Mouse (Mus musculus) left cerebral cortex, adult 2 months (tissue): ENCODE data around the gene Ppp1ca. TPM values are rescaled to one million over a fixed set of nuclear protein-coding genes. Genes with fewer than 3 reads are reported as not detected.

Experiments used
- DNase-seq, 2 experiments: peaks; one replicate each; pipeline ENCODE4 v3.0.0; 2021 to 2022; ENCODE audit warnings: low spot score in 2 of 2, mixed read lengths in 1 of 2; ENCODE audit errors: extremely low spot score in 1 of 2
- H3K27ac ChIP-seq: fragments of 200-600 bp; 2 replicates; pipeline ENCODE4 v1.8.1; 2022
- H3K4me3 ChIP-seq: fragments of 200-600 bp; 2 replicates; pipeline ENCODE4 v1.8.1; 2022
- CTCF ChIP-seq: fragments of 200-600 bp; IDR thresholded peaks from 2 replicates; pipeline ENCODE4 v1.8.1; 2022; ENCODE audit warnings: antibody characterized with exemption, mild to moderate bottlenecking, moderate library complexity
- intact Hi-C: fragments of 180-260 bp; cut with DNase I; formaldehyde crosslinking; loops from one replicate; pipeline ENCODE4 v1.15.1; 2025
- total RNA-seq, 2 experiments: library from RNA; stranded (reverse); gene quantifications; 2 replicates each; pipeline ENCODE4 v1.2.3; 2021

Ppp1ca gene
- total RNA-seq, 2 experiments from 2014 or later: 293 to 306 TPM

DNA sequence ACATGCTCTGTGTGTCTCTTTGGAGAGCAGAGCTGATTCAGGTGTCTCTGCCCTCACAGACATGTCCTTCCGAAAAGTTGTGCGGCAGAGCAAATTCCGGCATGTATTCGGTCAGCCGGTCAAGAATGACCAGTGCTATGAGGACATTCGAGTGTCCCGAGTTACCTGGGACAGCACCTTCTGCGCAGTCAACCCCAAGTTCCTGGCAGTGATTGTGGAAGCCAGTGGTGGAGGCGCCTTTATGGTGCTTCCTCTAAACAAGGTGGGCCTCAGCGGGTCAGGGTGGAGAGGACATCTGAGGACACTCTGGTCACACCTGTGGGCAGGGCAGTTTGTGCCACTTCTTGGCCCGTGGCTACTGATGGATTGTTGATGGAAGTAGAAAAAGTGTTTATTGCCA, 42.6 kb upstream of the Ppp1ca start:
- peak overlapping the region; percentile 89; the same call in 1 of the 2 replicates for H3K27ac ChIP-seq
- no peak for TF ChIP-seq CTCF
- intact Hi-C loops: no loop called here
- H3K4me3 ChIP-seq: peak overlapping the region; percentile 60
- DNase-seq: no peak

DNA sequence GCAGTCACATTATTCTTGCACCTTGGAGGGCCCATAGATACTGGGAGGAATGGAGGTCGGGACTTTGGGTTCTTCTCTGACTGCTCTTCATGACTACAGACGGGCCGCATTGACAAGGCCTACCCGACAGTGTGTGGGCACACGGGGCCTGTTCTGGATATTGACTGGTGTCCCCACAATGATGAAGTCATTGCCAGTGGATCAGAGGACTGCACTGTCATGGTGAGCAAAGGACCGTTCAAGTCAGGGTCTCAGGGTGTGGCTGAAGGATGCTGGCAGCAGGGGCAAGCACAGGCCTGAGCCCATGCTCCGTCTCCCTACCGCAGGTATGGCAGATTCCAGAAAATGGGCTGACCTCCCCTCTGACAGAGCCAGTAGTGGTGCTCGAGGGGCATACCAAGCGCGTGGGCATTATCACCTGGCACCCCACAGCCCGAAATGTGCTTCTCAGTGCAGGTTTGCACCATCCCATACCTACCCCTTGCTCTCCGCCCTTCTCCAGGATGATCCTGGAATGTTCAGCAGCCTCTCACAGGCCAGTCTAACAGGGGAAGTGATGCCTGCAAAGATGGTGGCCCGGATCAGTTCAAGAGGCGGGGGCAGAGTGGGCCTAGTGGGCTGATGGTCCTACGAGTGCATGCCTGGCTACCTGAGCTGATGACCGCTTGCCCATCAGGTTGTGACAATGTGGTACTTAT, 42.0 kb upstream of the Ppp1ca start:
- no peak for DNase-seq
- peak overlapping the region; percentile 60; the same call in 1 of the 2 replicates for H3K4me3 ChIP-seq

DNA sequence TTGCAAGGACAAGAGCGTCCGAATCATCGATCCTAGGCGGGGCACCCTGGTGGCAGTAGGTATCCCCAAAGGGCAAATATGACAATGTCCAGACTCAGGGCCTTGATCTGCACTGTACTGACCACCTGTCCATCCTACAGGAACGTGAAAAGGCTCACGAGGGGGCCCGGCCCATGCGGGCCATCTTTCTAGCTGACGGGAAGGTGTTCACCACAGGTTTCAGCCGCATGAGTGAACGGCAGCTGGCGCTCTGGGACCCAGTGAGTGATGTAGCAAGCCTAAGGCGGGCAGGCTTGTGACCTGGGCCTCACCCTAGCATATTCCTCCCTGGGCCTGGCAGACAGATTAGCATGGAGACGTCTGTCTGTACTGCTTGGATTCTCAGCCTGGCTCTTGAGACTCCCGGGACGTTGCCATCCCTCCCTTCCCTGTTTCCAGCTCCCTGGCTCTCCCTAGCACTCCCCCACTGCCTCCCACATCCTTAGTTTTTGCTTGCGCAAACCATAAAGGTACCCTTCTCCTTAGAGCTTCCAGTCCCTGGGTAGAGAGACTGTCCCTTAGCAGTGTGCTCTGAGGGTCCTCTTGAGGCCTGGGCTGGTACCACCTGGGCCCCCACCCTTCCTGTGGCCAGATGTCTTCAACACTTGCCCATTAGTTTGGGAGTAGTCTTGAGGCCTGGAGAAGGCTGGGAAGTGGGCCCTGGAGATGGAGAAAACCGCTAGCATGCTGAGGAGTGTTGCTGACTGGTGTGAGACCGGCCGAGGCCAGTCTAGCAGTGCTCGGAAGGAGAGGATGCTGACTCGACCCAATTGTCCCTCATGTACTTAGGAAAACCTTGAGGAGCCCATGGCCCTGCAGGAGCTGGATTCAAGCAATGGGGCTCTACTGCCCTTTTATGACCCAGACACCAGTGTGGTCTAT, 41.0 kb upstream of the Ppp1ca start:
- intact Hi-C loops: no loop called here
- no peak for DNase-seq
- no peak overlapping the region for H3K27ac ChIP-seq
- H3K4me3 ChIP-seq: no peak overlapping the region
- TF ChIP-seq CTCF: no peak

More for the DNA sequence above, 42.0 kb upstream of the Ppp1ca start:
- intact Hi-C loops: no loop called here
- TF ChIP-seq CTCF: no peak
- H3K27ac ChIP-seq: no peak overlapping the region

DNA sequence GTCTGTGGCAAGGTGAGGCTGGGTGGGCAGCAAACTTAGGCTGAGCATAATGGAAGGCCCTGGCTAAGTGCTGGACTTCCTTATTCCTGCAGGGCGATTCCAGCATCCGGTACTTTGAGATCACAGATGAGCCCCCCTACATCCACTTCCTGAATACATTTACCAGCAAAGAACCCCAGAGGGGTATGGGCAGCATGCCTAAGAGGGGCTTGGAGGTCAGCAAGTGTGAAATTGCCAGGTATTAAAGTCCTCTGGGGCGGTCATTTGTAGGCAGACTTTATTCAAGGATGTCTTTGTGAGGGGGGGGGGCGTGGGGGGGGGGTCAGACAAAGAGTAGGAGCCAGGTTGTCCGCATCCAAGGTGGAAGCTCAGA, 40.4 kb upstream of the Ppp1ca start:
- no peak for TF ChIP-seq CTCF
- no peak for DNase-seq
- no peak overlapping the region for H3K27ac ChIP-seq
- intact Hi-C loops: no loop called here
- no peak overlapping the region for H3K4me3 ChIP-seq

DNA sequence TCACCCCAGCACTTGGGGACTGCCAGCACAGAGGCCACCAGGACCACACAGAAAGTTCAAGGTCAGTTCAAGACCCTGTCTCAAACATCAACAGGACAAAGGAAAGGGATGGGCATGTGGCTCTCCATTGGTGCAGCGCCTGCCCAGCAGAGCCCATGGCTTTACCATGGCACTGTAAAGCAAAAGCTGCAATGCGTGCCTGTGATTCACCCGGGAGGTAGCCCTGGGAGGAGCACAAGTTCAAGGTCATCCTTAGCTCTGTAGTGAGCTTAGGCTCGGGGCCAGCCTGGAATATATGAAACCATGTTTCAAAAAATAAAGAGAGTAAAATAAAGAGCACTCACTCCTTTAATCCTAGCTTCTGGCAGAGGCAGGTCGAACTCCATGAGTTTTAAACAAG, 40.0 kb upstream of the Ppp1ca start:
- DNase-seq: no peak
- Histone ChIP-seq H3K27ac (no peak overlapping the region), H3K4me3 (no peak overlapping the region)
- TF ChIP-seq CTCF: no peak
- intact Hi-C loops: no loop called here

DNA sequence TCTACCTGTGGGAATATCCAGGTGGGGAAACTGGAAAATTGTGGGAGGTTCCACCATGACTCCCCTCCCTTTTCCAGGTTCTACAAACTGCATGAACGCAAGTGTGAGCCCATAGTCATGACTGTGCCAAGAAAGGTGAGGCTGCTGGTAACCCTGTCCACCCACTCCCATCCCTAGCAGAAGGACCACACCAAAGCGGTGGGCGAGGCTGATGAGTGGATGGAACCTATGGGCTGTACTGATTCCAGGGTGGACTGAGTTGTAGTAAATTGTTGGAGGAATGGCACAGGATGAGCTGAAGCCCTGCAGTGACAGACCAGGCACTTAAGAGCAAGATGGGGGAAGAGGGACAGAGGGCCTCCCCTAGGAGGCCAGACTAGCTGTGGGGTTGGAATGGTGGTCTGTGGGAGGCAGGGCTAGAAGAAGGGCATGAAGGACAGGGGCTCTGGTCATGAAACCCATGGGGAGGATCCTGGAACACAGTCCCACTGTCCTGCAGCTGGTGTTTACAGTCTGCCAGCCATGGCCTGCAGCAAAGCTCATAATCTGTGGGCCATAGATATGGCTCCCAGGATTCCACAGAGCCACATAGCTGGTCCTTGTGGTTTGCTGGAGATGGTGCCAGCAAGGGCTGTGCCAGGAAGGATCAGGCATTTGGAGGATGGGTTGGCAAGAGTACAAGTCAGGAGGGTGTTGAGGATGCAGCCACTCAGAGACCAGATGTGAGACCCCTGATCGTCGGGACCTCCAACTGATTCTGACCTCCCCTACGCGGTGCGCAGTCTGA, 39.2 kb upstream of the Ppp1ca start:
- intact Hi-C loops: no loop called here
- no peak for TF ChIP-seq CTCF
- no peak for DNase-seq
- H3K4me3 ChIP-seq: no peak overlapping the region
- peak overlapping the region; percentile 26; the same call in 1 of the 2 replicates for H3K27ac ChIP-seq

DNA sequence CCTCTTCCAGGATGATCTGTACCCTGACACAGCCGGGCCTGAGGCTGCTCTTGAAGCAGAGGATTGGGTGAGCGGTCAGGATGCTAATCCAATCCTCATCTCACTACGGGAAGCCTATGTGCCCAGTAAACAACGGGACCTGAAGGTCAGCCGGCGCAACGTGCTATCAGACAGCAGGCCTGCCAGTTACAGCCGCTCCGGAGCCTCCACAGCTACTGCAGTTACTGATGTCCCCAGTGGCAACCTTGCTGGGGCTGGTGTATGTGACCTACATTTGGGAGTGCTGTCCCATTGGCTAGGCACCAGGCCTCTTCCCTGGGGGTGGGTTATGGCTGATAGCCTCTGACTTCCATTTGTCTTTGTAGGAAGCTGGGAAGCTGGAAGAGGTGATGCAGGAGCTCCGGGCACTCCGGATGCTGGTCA, 38.6 kb upstream of the Ppp1ca start, which contains the start of gene Ptprcap:
TSS of gene Ptprcap (plus strand) at position 373 of the 423 bp plus-strand sequence.
- no peak for TF ChIP-seq CTCF
- DNase-seq: no peak
- intact Hi-C loops: no loop called here
- peak within 1 kb of the TSS; percentile 26; the same call in 1 of the 2 replicates for H3K27ac ChIP-seq
- H3K4me3 ChIP-seq: no peak within 1 kb of the TSS

DNA sequence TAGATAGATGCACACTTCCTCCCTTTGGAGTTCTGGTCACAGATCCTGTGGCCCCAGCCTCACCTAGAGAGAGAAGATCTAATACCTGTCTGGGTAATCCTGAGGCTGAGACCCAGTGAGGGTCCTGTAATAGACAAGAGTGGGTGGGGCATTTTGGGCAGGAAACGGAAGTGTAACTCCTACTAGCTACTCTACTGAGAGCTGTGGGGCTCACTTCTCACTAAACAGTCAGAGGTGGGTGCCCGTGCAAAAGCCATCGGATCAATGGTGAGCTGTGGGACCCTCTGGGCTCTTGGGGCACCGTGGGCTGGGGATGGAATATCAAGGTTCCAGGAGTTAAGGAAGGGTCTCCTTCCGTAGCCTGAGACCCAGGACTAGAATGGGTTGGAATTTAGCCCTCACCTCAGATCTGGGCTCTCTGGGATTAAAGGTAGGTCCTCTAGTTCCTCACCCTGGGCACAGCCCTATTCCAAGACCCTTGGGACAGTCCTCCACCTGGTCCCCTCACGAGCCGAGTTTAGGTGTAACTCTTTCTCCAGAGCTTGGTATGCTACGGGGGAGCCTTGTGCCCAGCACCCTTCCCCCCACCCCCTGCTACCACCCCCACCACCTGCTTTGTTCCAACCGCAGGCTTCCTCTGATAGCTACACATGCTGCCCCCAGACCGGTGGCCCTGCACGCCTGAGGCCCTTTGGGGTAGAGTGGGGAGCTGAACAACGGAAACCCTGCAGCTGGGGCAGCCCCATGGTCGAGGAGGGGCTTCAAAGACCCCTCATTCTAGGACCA, 37.2 kb upstream of the Ppp1ca start:
- H3K27ac ChIP-seq: no peak overlapping the region
- intact Hi-C loops: no loop called here

DNA sequence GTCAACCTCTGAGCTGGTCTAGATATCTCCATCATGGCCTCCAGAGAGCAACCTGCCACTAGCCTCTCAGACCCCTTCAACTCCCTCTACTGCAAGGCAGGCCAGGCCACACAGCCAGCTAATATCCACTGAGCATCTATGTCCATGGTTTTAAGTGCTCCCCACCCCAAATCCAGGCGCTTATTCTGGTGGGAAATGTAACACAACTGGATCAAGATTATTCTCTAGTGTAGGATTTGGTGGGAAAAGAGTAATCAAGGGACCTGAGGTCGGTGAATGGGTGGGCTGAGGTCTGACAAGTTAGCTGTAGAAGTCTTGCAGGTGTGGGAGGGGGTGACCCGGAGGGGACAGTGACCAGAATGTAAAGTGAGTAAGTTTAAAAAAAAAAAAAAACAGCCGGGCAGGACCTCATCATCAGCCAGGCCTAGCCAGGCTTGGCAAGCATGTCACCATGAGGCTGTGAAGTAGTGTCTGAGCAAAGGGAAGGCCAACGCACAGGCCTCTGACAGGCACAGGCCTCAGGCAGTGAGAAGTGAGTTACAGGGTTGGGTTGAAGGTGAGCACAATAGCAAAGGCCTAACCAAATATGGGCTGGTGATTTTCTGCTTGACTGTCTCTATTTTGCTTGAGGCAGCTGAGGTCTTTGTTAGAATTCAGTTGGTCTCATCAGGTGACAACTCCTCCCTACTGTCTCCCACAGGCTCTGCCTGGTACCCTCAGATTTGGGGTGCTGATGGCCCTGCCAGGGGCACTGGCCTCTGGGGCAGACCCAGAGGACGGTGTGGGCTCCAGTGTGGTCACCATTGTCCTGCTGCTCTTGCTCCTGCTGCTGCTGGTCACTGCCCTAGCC, 36.4 kb upstream of the Ppp1ca start:
- no peak overlapping the region for H3K4me3 ChIP-seq
- DNase-seq: no peak
- intact Hi-C loops: no loop called here
- no peak for TF ChIP-seq CTCF
- no peak overlapping the region for H3K27ac ChIP-seq

More for the DNA sequence above, 37.2 kb upstream of the Ppp1ca start:
- TF ChIP-seq CTCF: no peak
- H3K4me3 ChIP-seq: no peak overlapping the region
- DNase-seq: no peak

DNA sequence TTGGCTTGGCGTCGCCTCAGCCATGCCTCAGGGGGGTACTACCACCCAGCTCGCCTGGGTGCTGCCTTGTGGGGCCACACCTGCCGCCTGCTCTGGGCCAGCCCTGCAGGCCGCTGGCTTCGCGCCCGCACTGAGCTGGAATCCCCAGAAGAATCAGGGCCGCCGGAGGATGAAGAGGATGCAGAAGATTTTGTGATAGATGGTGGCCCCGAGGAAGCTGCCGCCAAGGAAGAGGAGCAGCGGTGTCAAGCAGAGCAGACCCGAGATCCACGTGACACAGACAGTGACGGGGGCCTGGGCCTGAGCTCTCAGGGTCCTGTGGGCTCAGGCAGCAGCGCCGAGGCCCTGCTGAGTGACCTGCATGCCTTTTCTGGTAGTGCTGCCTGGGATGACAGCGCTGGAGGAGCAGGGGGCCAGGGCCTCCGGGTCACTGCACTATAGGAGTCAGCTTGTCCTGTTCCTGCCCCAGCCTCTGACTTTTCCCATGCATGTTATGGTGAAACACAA, 35.7 kb upstream of the Ppp1ca start:
- intact Hi-C loops: no loop called here
- no peak overlapping the region for H3K27ac ChIP-seq

More for the DNA sequence above, 35.7 kb upstream of the Ppp1ca start:
- TF ChIP-seq CTCF: no peak
- no peak overlapping the region for H3K4me3 ChIP-seq
- DNase-seq: no peak
